Mouse (Mus musculus) liver (tissue): ENCODE results near the gene Runx1.

ENCODE experiments used
- DNase-seq: peaks from one replicate; pipeline ENCODE4 v3.0.0-alpha.2; 2020; ENCODE audit warnings: mixed read lengths

Runx1 gene

DNA sequence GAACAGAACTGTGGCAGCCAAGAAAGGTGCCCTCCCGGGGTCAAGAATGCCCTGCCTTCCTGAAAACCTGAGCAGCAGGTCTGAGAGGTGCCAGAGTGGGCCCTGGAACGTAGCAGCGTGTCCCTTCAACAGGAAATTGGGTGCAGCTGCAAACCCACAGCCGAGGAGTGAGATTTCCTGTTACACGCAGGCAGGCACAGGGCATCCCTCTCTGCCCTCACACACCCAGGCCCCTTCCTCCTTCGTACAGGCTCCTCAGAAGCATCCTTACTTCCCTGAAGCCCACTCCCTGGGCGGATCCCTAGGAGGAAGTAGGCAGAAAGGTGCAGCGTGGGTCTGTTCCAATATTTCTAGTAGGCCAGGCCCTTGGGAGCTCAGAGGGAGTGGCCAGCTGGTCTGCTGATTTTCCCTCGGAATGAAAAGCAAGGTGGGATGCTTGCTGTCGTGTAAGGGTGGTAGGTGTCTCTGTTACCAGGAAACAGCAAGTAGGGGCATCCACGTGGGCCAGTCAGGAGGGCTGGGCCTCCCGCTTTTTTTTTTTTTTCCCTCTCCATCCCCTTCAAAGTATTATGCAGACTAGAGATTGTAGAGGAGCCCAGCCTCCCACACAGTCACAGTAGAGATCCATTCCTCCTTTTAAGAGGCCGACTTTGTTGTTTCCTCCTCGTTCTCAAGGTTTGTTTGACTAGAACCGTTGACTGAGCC is 181.1 kb downstream of the Runx1 start:
- DNase-seq, result no peak

DNA sequence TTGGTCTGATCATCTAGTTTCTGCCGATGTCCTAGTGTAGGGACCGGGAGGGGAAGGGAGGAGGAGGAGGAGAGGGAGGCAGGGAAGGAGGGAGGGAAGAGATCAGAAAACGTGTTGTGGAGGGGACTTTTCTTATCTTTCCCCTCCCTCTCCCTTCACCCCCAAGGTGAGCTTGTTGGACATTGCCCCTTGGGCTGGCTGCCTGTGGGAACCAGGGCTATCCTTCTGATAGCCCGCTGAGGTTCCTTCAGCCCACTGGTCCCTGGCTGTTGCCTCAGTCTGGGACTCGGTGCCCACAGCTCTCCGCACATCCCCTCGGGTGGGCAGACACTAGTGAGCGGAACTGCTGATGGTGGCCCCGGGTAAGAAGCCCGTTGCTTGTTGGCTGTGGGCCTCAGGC is 181.6 kb downstream of the Runx1 start:
- no peak for DNase-seq

DNA sequence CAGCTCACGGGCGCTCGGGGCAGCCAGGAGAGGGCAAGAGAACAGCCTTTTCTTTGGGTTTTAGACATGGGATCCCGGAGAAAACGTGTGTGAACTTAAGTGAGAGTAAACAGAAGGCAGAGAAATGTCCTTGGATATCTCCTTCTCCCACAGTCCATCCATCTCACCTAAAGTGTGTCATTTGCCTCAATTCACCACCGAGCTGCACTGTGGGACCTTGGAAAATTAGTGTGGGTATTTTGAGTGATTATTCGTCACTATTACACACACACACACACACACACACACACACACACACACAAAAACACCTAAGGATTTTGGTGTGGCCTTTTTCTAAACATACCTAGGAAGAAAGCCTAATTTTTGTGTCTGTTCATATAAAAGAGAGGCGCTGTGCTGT is 183.7 kb downstream of the Runx1 start:
- no peak for DNase-seq

DNA sequence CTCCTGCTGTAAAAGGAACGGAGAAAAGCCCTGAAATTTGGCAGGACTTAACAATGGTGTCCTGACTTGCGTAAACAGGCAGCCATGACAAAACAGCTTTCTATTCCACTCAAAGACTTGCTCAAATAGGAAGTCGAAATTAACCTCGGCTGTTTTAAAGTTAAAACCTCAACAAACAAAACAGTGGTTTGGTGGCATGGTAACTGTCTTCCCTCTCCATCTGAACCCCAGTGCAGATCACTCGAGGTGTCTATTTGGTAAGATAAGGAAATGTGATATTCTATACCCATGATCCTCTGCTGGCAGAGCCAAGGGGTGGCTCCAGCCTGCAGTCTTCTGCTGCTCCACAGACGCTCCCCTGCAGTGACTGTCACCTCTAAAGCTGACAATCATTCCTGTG is 184.9 kb downstream of the Runx1 start:
- no peak for DNase-seq

DNA sequence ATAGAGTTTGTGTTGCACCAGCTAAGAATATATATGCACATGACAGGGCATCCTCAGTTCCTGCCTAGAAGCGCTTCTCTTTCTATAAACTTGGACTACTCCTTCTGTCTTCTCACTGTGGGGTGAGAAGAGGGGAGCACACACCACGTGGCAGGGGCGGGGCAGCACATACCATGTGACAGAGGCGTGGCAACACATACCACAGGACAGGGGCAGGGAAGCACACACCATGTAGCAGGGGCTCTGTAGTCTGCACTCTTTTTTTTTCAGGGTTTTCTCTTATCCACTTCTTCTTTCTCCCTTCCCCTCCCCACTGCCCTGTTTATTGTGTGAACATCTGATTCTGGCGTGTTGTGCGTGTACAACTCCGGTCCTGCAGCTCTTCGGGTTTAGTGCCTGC is 186.9 kb downstream of the Runx1 start:
- no peak for DNase-seq

DNA sequence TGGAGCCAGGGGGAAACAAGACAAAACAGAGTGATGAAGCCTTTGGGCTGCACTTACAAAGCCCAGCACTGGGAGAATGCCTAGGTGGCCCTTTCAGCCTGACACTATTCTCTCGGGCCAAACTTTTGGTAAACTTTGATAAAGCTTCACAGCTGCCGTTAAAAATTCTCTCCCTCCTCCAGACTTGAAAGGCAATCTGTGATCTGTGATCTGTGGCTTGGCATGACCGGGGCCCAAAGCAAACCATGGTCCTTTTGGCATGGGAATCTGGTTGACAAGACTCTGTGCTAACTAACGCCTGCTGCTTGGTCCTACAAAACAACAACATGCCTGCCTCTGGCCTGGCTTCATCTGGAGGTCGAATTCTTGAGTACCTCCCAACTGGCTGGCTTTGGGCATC is 188.9 kb downstream of the Runx1 start:
- DNase-seq, result no peak

DNA sequence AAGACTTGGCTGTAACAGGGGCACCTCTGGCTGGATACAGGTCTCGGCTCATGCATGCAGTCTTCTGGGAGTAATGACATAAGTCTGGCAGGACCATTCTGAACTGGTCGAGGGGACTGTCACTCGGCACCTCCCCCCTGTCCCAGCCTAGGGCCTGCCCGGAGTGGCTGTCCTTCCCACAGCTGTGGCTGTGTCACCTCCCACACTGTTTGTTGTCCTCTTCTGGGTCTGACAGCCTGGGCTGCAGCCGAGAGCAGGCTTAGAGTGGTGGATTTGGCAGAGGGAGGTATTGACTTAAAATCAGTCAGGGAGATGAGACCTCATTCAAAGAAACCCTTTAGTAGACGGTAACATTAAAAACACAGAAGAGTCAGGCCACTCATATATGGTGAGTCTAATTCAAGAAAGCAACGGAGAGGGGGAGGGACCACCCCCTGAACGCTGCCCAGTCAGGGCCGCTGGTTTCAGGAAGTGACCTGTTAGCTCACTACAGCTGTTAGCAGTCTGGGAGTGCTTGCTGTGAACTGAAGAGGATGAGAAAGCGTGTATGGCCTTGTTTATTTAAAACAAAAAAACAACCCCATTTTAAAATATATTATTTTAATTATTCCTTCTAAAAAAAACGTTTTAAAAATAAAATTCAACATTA is 193.7 kb downstream of the Runx1 start:
- DNase-seq, result no peak

DNA sequence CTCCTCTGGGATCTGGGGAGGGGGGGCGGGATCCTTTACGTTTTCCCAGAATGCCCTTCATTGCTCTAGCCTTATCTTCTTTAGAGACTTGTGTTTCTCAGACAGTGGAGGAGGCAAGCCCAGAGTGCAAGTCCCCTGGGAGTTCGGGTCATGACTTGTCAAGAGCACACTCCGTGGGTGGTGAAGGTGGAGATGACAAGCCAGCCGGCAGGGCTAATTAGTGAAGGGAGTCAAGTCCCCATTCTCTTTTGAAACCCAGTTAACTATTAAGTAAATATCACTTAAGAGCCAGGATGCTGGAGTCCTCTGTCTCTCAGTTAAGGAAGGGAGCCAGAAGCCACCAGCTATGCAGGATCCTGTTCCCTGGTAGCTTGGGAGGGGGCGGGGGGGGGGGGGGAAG is 194.3 kb downstream of the Runx1 start:
- no peak for DNase-seq

DNA sequence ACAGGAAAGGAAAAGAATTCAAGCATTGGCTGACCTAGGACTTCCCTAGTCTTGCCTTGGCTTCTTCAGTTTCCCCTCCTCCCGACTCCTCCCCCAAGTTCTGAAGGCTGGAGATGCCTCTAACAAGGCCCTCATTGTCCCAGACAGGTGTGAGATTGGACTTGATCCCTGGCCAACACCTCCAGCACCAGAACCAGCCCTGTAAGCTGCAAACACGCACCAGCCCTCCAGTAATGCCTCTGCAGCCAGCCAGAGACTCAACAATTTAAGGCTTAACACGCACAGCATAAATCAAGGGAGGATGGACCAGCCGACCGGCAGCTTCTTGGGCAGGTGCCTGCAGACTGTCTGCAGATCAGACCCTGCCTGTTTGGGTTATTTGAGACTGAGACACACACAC is 195.0 kb downstream of the Runx1 start:
- DNase-seq, result no peak

DNA sequence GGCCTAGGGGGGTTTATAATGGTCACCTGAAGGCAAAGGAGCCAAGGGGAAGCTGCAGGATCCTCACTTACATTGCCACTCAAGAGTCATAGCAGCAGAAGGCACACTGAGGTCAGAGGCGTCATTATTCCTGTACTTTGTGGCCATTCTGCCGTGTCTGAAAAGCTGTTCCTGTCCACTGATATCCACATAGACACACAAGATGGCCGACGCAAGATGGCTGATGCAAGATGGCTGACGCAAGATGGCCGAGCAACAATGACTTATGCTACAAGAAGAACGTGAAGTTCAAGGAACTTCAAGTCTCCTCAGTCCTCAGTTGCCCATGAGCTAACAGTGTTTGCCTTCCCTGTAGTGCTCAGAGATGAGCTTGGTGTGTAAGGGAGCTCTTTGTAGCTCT is 196.1 kb downstream of the Runx1 start:
- no peak for DNase-seq

DNA sequence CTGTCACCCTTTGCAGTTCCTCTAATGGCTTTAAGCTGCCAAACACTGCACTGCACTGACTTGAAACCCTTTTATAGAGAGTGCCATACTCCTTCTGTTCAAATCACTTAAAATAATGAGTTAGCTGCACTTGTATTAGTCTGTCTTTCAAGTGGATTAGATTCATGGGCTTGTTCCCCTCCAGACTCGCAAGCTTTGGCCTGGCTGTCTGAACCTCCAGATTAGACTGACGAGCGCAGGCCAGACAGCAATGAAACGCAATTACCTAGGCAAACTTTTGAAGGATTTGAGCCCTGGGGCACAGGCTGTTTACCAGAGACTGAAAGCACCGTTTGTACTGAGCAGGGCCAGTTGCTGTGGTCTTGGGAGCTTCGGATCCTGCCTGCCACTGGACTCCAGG is 198.7 kb downstream of the Runx1 start:
- no peak for DNase-seq

DNA sequence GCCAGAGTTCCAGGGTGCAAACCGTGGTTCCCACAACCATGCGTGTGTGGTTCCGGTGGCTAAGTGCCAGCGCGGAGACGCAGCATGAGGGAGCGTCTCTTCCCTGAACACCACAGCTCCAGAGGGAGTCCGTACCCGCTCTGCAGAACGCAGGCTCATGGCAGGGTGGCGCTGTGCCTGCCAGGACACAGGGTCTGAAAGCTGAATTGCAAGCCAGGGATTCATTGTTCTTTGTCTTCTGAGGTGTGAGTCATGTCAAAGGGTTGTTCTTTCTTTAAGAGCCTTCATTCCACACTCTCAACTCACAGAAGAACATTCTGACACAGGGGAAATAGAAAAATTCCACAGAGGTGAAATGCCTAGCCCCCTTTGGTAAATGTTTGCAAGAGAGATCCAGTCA is 202.0 kb downstream of the Runx1 start:
- no peak for DNase-seq

DNA sequence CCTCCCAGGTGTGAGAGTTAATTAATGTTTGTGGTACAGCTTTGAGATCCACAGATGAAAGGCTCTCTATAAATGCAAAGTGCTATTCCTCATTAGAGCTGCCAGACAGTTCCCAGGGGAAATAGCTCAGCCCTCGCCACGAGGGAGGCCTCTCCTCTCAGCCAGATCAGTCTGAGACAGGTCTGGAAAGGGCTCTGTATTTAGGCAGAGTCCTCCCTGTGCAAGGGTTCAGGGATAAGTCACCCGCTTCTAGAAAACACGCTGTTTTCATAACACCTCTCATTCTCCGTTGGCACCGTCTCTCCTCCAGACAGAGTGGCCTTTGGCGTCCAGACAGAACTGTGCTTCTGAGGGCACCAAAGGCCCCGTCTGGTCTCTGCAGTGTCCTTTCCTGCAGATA is 204.1 kb downstream of the Runx1 start:
- no peak for DNase-seq

DNA sequence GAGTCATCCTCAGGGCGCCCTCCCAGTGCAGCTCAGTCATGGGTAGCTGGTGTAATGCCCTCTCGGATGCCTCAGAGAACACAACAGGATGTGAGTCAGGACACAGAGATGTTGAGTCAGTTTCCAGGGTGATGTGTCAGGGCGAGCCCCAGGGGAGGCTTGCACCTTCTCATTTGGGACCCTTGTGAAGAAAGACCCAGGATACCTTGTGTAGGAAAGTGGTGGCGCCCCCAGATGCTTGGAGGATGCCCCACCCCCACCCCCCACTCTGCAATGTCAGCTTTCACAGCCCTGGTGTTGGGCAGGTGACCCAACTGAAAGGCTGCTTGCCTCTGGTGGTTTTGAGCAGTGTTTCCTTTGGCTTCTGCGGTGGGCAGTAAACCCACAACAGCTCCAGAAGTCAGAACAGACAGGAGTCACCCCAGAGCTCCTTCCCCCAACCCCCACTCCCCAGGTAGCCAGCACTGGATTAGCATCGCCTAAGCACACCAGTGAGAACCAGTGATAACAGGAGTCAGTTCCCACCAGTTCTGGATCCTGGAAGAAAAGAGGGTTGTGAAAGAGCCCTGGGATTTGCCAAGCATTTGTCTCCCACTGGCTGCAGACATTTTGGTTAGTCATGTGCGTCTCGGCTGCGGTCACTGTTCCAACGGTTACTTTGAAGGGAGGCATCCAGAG is 205.0 kb downstream of the Runx1 start:
- DNase-seq, result no peak

DNA sequence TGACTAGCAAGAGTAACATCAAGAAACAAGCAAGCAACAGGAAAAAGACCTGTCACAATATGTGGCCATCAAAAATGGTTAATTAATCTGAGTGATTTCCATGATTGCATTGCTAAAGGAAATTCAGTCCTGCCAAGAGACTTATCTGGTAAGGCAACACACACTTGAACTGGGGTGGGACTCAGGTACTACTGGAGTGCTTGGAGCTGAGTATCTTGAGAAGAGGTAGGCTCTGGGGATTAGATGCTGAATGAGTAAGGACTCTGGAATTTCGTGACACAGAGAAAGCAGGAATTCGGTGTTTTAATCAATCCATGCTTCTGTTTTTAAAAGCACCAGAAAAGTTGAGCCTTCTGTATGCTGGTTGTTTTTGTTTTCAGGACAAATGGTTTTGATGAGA is 209.1 kb downstream of the Runx1 start:
- no peak for DNase-seq

DNA sequence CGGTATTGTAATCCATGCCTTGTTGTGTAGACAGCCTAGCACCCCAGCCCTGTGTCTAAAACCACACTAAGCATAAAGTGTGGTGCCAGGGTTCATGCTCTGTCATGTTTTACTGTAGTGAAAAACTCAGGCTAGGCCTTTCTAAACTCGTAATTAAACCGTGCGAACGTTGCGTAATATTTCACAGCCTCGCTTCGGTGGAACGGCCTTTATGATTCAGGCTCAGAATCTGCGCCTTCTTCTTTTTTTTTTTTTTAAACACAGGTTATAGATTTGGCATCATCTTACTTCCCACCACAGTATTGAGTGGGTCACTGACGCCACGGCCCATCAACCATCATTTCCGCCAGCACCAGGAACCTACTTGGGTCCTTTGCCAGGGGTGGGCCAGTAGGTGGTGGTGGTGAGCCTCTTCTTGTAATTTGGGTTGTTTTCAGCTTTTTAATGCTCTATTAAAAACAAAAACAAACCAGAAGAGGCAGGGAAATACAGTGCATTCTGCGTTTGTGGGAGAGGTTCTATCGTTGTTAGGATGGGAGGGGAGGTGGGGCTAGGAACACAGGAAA is 210.6 kb downstream of the Runx1 start:
- DNase-seq, result no peak

DNA sequence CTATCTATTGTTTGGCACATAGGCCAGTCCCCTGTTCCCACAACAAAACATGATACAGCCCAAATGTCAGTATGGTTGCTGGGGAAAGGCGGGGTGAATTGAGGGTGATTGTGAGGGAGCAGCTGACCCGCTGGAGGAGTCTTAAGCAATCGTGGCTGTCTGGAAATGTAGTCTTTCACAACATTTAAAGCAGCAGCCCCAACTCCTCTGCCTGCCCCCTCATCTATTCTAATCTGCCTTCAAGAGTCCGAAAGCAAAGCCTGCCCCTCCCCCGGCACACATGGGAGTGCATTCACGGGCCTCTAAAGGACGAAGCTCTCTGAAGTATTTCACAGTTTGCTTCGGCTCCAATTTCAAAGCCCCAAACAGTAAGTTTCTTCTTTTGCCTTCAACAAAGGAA is 213.4 kb downstream of the Runx1 start:
- DNase-seq, result no peak

DNA sequence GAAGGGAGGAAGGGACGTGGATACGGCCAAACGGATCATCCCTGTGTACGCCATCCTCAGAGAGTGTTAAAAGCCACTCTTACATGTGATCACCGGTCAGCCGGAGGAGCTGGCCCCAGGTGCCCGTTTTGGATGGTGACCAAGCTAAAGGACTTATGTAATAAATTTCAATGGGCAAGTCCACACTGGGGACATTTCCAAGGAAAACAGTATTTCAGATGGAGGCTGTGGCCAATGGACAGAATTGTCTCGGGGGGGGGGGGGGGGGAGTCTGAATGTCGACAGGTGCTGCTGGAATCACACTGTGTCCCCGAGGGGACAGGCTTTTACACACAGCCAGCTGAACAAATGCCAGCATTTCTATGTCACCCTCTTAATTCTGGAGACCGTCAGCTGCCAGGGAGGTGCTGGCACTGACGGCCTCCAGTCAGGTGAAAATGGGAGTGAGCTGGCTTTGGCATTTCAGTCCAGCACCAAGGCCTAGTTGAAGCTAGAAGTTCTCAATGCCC is 214.3 kb downstream of the Runx1 start:
- DNase-seq, result no peak

DNA sequence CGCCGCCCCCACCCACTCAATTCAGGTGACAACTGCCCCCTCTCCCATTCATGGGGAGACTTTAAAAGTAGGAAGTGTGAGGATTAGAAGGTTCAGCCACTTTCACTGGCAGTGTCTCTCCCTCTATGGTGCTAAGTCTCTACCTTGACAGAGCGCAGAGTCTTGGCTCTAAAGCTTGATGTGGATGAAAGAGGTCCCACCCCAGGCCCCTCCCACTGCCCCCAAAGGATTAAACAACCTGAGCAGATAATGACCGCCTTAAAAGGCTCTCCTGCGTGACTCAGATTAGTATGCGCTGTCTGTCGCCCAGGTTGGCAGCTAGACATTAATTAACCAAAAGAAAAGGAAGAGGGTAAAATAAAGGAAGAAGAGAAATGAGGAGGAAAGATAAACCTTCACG is 215.5 kb downstream of the Runx1 start:
- DNase-seq, result no peak

DNA sequence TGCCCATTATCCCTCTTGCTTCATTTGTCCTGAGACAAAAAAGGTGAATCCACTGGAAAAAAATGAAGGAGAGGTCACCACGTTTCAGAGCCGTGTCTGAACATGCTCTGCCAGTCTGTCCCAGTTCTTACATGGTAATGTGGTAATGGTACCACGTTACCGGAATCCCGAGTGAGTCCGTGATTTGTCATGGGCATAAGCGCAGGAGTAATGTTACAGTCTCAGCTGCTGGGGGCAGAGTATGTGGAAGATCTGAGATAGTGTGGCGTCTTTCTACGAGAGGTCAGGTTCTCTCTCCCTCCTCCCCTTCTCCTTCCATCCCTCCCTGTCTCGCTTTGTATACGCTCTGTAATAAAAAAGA is 216.3 kb downstream of the Runx1 start:
- DNase-seq, result no peak

DNA sequence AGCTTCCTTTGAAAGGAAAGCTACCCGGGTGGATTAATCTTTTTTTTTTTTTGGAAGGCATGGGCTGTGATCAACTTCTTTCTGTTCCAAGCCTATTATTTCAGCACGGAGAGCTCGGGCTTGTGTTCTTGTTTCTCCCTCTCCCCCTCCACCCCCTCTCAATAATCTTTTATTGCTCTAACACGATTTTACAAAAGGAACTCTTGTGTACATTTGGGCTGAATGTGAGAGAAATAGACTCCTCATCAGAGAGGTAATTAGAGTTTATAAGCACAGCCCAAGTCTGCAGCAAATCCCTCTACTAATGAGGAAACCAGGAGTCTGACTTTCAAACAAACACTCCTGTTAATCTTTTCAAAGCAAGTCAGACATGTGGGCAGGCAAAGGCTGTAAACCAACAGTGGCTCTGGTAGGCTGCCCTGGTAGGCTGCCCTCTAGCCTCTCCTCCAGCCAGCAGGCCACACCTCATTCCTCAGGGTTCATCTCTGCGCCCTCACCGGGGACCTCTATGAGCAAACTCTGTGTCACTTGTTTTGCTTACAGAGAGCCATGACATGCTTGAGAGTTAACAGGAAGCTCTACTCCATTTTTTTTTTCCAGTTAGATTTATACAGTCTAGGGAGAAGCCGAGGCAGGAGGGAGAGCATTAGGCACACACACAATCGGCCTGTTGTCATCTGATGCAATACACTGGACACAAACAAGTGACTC is 216.8 kb downstream of the Runx1 start:
- no peak for DNase-seq

DNA sequence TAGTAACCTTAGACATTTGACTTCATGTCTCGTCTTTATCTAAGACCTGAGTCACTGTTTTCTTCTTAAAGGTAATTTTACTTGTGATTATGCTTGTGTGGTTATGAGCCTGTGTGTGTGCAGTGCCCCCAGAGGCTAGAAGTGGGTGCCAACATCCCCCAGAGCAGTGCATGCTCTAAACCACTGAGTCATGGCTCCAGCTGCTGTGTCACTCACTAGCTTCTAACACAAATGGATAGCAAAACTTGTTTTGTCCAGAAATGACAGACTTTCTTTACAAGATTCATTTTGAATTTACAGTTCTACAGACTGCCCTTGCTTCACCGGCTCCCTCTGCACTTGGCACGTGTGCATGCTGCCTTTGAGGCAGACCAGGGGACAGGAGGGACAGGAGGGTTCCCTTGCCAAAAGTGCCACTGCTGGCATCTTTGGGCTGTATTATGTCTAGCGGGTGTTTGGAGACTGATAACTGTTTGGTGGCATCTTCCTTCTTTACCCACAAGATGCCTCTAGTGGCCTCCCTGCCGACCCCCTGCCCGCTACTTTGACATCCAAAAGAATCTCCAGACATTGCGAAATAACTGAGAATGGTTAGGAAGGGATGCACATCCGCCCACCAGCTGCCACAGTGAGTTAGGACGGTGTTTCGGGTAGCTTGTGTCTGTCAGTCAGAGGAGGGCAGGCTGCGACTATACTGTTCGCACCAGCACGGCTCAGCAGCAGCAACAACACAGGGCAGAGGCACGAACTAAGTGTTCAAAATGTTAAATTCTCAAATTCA is 217.6 kb downstream of the Runx1 start:
- DNase-seq, result no peak
